Mouse (Mus musculus) Patski (cell line): ENCODE results near the gene Gpc3. TPM values are rescaled to one million over a fixed set of nuclear protein-coding genes. Genes with fewer than 3 reads are reported as not detected.

Source experiments
- ATAC-seq: fragments of 100-300 bp; one replicate; pipeline ENCODE4 v1.8.0; 2021
- CTCF ChIA-PET: fragments of 350-600 bp; sonication (Branson Sonifier 250); formaldehyde crosslinking; loops from one replicate; lab custom pipeline; 2022; ENCODE audit warnings: inconsistent platforms; lab: Charles Lee
- POLR2A ChIA-PET: fragments of 350-600 bp; sonication (Branson Sonifier 250); formaldehyde crosslinking; loops from one replicate; lab custom pipeline; 2022; ENCODE audit warnings: antibody characterized with exemption, inconsistent platforms; lab: Charles Lee
- DNase-seq: peaks from one replicate; pipeline ENCODE4 v3.0.0-alpha.2; 2011; ENCODE audit warnings: low read depth, low spot score
- H3K27me3 ChIP-seq: fragments of 371-371 bp; one replicate; pipeline ENCODE4 v1.5.1; 2021
- CTCF ChIP-seq: fragments of 100-300 bp; IDR thresholded peaks from one replicate; pipeline ENCODE4 v1.5.1; 2021
- in situ Hi-C: fragments of 300-500 bp; cut with MboI; formaldehyde crosslinking; loops from 3 replicates; pipeline ENCODE4 v1.11.1; 2018; ENCODE audit warnings: low pct_unique_long_range_greater_than_20kb, mixed read lengths
- polyA plus RNA-seq: library from polyadenylated mRNA; unstranded; gene quantifications from one replicate; pipeline ENCODE4 v1.2.3, GENCODE M21; 2021

Gpc3 gene
- polyA plus RNA-seq, 1 experiment from 2014 or later, result 8.0 TPM

GRCm38 (mm10) chrX:52245694-52246297 lies 368.0 kb downstream of the Gpc3 start:
- DNase-seq (no peak), ATAC-seq (no peak)
- in situ Hi-C loops, result no loop called here
- peaks cover 26% of the 10 kb centered on the region for H3K27me3 ChIP-seq
- ChIA-PET POLR2A (no interaction called here), CTCF (interaction anchor here (1.0 to 1.2 kb wide), 2 partner anchors 10 to 12 kb away, joined by 3 read pairs; no protein-coding TSS in a partner anchor)
- TF ChIP-seq CTCF, result no peak

DNA sequence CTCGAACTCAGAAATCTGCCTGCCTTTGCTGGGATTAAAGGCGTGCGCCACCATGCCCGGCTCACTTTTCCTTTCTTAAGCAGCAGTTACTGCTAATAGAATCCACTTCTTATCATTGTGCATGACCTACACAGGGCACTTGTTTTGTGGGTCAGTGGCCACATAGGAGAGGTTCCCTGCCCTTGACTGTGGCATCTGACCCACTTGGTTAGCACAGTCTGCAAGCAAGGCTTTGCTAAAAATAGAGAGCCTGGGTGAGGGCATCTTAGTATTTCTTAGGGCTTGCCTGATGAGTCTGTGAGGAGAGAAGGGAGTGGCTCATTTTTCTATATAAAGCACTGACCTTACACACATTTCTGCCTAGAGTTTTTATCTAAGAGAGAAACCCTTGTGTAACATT lies 376.3 kb downstream of the Gpc3 start:
- ChIA-PET POLR2A (no interaction called here), CTCF (no interaction called here)
- TF ChIP-seq CTCF, result no peak
- DNase-seq (no peak), ATAC-seq (no peak)
- no peaks in the 10 kb centered on the region for H3K27me3 ChIP-seq
- in situ Hi-C loops, result no loop called here

DNA sequence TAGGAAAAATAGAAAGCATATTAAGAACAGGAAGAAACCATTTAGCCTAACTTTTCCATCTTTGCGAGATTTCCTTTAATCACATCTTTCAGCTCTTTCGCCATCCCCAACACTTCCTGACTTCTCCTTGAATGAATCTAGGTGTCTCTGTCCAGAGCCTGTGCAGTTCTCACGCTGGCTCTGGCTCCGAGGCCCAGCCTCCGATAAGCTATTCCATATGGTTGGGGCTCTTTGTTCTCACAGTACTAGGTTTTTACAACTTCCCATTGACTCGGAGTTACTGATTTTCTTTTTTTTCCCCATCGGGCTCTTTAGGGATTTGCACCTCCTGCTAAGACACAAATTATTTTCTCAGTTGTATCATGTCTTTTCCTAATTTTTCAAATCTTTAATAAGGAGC lies 381.8 kb downstream of the Gpc3 start:
- no peak for TF ChIP-seq CTCF
- ATAC-seq, result no peak
- no peak for DNase-seq
- ChIA-PET CTCF (interaction anchor here (0.7 to 1.0 kb wide), 3 partner anchors 10 to 148 kb away, joined by 3 to 4 read pairs (median 3); no protein-coding TSS in a partner anchor), POLR2A (no interaction called here)
- in situ Hi-C loops, result no loop called here
- peaks cover 5% of the 10 kb centered on the region for H3K27me3 ChIP-seq

DNA sequence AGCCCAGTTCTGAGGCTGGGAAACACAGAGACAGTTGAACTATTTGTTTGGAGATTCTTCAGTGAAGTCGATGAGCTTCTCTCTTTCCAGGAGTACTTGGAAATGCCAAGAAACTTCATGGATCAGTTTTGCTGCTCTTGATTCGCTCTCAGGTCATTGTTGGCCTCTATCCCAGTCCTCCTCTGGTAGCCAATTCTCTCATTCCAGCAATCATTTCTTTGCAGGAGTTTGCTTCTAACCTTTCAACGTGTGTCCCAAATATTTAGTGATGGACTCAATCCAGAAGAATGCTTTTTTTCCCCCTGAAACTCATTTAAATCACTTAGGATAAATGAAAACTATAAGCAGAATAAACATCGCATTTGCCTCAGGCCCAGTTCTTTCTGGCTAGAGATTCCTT lies 383.0 kb downstream of the Gpc3 start:
- ATAC-seq (no peak), DNase-seq (no peak)
- POLR2A ChIA-PET, result no interaction called here
- no peak for TF ChIP-seq CTCF
- in situ Hi-C loops, result no loop called here
- peaks cover 5% of the 10 kb centered on the region for H3K27me3 ChIP-seq
- CTCF ChIA-PET, result no interaction called here

Other genes starting within 250 kb of the Gpc3 start
- 4.7 TPM for gene Ccdc160, start 177.2 kb upstream of the Gpc3 start, polyA plus RNA-seq